Mouse (Mus musculus) kidney, postnatal 10 days (tissue): ENCODE measurements around the gene Msln.

ENCODE experiments used
- DNase-seq: peaks from one replicate; pipeline ENCODE4 v3.0.0; 2021; ENCODE audit warnings: mixed read lengths

Msln gene

GRCm38 (mm10) chr17:25754241-25754640 is at the start of gene Msln:
Gene Msln, minus strand, starts transcription at chr17:25754378.
- no peak for DNase-seq

GRCm38 (mm10) chr17:25802825-25803517 is 48.8 kb upstream of the Msln start:
- no peak for DNase-seq

- DNase-seq, result peak; percentile 76
These were observed 46.9 kb upstream of the Msln start for GRCm38 (mm10) chr17:25801029-25801428.

GRCm38 (mm10) chr17:25796951-25797369 is 42.8 kb upstream of the Msln start, which contains the start of gene Metrn:
Gene Metrn, minus strand, starts transcription at chr17:25797136.
- DNase-seq, result peak; percentile 95

- peak; percentile 54 for DNase-seq
These were observed 42.1 kb upstream of the Msln start for GRCm38 (mm10) chr17:25796211-25796771.

GRCm38 (mm10) chr17:25795609-25796092 is 41.5 kb upstream of the Msln start, which contains the start of gene AC134908.4:
Gene AC134908.4, minus strand, starts transcription at chr17:25795659.
- DNase-seq, result peak; percentile 72

- DNase-seq, result no peak
These were observed 40.8 kb upstream of the Msln start for GRCm38 (mm10) chr17:25794998-25795397.

- DNase-seq, result peak; percentile 29
These were observed 40.0 kb upstream of the Msln start for GRCm38 (mm10) chr17:25794197-25794596.

GRCm38 (mm10) chr17:25792615-25793014 is 38.4 kb upstream of the Msln start, which contains the start of gene Fam173a:
Gene Fam173a, minus strand, starts transcription at chr17:25792901.
- DNase-seq, result peak; percentile 95

- DNase-seq, result peak; percentile 90
These were observed 37.8 kb upstream of the Msln start for GRCm38 (mm10) chr17:25791843-25792527.

GRCm38 (mm10) chr17:25791320-25791842 is 37.2 kb upstream of the Msln start:
- DNase-seq, result peak; percentile 24

GRCm38 (mm10) chr17:25786781-25787504 is 32.8 kb upstream of the Msln start:
- no peak for DNase-seq

- DNase-seq, result no peak
These were observed 32.1 kb upstream of the Msln start, which contains the start of gene Ccdc78 for GRCm38 (mm10) chr17:25786280-25786679. Gene Ccdc78, plus strand, starts transcription at chr17:25786580.

- peak; percentile 98 for DNase-seq
These were observed 31.1 kb upstream of the Msln start, which contains the start of gene Haghl for GRCm38 (mm10) chr17:25785281-25785745. Gene Haghl, minus strand, starts transcription at chr17:25785673.

- DNase-seq, result no peak
These were observed 29.8 kb upstream of the Msln start for GRCm38 (mm10) chr17:25783861-25784574.

- peak; percentile 57 for DNase-seq
These were observed 28.9 kb upstream of the Msln start for GRCm38 (mm10) chr17:25783086-25783485.

- no peak for DNase-seq
These were observed 27.2 kb upstream of the Msln start for GRCm38 (mm10) chr17:25781339-25781738.

- no peak for DNase-seq
These were observed 23.8 kb upstream of the Msln start for GRCm38 (mm10) chr17:25777948-25778347.

- peak; percentile 29 for DNase-seq
These were observed 21.3 kb upstream of the Msln start for GRCm38 (mm10) chr17:25775318-25776062.

- peak; percentile 99 for DNase-seq
These were observed 19.5 kb upstream of the Msln start, which contains the start of gene Narfl for GRCm38 (mm10) chr17:25773549-25774120. Gene Narfl, plus strand, starts transcription at chr17:25773776.
